Mouse (Mus musculus) stomach, embryonic 14.5 days (tissue): Measurements from ENCODE around the gene Pinlyp. TPM values are rescaled to one million over a fixed set of nuclear protein-coding genes. Genes with fewer than 3 reads are reported as not detected.
"Not testable (repeated sequence)": the region's sequence is repeated elsewhere in the genome, so short reads cannot be mapped to it uniquely, and the experiment has no call there.

Experiments
- ATAC-seq: fragments of 200-750 bp; cut with Nextera tagmentation; 2 replicates; pipeline ENCODE4 v1.8.0; 2017; ENCODE audit warnings: low read depth, moderate TSS enrichment; ENCODE audit not compliant: insufficient number of reproducible peaks, insufficient read depth, low FRiP score
- H3K27ac ChIP-seq: fragments of 300-500 bp; sonication (generic); 2 replicates; pipeline ENCODE4 v1.5.1; 2014; ENCODE audit warnings: mild to moderate bottlenecking, low read length, moderate library complexity, mixed read lengths
- H3K27me3 ChIP-seq: fragments of 300-500 bp; sonication (generic); 2 replicates; pipeline ENCODE4 v1.6.1; 2014; ENCODE audit warnings: low read length, control low read depth, mixed read lengths; ENCODE audit not compliant: control insufficient read depth, insufficient read depth
- H3K36me3 ChIP-seq: fragments of 300-500 bp; sonication (generic); 2 replicates; pipeline ENCODE4 v1.6.1; 2014; ENCODE audit warnings: mild to moderate bottlenecking, control low read depth, low read length, moderate library complexity, mixed read lengths; ENCODE audit not compliant: control insufficient read depth, insufficient read depth
- H3K4me1 ChIP-seq: fragments of 300-500 bp; sonication (generic); 2 replicates; pipeline ENCODE4 v1.6.1; 2014; ENCODE audit warnings: low read length, control low read depth, mixed read lengths; ENCODE audit not compliant: control insufficient read depth, insufficient read depth
- H3K4me2 ChIP-seq: fragments of 300-500 bp; sonication (generic); replicated peaks from 2 replicates; pipeline ENCODE4 v1.6.1; 2014; ENCODE audit warnings: low read depth, low read length, control low read depth
- H3K4me3 ChIP-seq: fragments of 300-500 bp; sonication (generic); 2 replicates; pipeline ENCODE4 v1.5.1; 2014; ENCODE audit warnings: low read depth, low read length, control low read depth
- H3K9ac ChIP-seq: fragments of 300-500 bp; sonication (generic); replicated peaks from 2 replicates; pipeline ENCODE4 v1.6.1; 2014; ENCODE audit warnings: low read depth, mild to moderate bottlenecking, control low read depth, low read length, moderate library complexity, mixed read lengths
- H3K9me3 ChIP-seq: fragments of 300-500 bp; sonication (generic); 2 replicates; pipeline ENCODE4 v1.6.1; 2016; ENCODE audit warnings: low read depth, low read length, control low read depth; ENCODE audit not compliant: control insufficient read depth
- WGBS: fragments of 180-500 bp; shearing (Covaris S2); extraction: QIAGEN DNeasy Blood & Tissue Kit; methylation state at CpG from one replicate; pipeline ENCODE4 v1.1.7; 2014; 5-methylcytosine and 5-hydroxymethylcytosine counted together
- polyA plus RNA-seq: library from polyadenylated mRNA; unstranded; fragments of >200 nt; fragmentation: Nextera tagmentation; extraction: Ambion mirVana; gene quantifications from 2 replicates; pipeline ENCODE4 v1.2.1, GENCODE M21; 2014

Gene Pinlyp
- polyA plus RNA-seq, 1 experiment from 2014 or later, result 1.3 TPM

GRCm38 (mm10) chr7:24525686-24526420 is 20.1 kb downstream of the Pinlyp start:
- Histone ChIP-seq H3K9ac (no peak overlapping the region), H3K27me3 (no peaks in the 10 kb centered on the region), H3K9me3 (no peaks in the 10 kb centered on the region), H3K27ac (no peak overlapping the region), H3K4me3 (no peak overlapping the region), H3K4me1 (peaks cover 5% of the 10 kb centered on the region; the same call in 1 of the 2 replicates), H3K4me2 (no peak overlapping the region), H3K36me3 (no peaks in the 10 kb centered on the region)
- ATAC-seq, result no peak
- 92% methylated on average over 12 of the region's 12 CpGs for WGBS

DNA sequence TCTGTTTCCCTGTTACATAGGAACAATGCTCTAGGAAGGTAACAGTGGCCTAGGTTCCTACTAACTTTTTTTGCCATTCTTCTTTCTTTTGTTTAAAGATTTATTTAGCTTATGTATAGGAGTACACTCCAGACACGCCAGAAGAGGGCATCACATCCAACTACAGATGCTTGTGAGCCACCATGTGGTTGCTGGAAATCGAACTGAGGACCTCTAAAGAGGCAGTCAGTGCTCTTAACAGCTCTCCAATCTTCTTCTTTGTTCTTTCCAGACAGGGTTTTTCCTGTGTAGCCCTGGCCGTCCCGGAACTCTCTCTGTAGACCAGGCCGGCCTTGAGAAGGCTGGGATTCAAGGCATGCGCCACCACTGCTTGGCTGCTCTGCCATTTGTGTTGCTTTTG is 20.9 kb downstream of the Pinlyp start:
- Histone ChIP-seq H3K9ac (no peak overlapping the region), H3K4me2 (no peak overlapping the region), H3K27me3 (no peaks in the 10 kb centered on the region), H3K9me3 (no peaks in the 10 kb centered on the region), H3K36me3 (no peaks in the 10 kb centered on the region), H3K4me3 (no peak overlapping the region), H3K4me1 (peaks cover 5% of the 10 kb centered on the region; the same call in 1 of the 2 replicates), H3K27ac (no peak overlapping the region)
- WGBS, result 86% methylated on average over 6 of the region's 6 CpGs
- no peak for ATAC-seq

DNA sequence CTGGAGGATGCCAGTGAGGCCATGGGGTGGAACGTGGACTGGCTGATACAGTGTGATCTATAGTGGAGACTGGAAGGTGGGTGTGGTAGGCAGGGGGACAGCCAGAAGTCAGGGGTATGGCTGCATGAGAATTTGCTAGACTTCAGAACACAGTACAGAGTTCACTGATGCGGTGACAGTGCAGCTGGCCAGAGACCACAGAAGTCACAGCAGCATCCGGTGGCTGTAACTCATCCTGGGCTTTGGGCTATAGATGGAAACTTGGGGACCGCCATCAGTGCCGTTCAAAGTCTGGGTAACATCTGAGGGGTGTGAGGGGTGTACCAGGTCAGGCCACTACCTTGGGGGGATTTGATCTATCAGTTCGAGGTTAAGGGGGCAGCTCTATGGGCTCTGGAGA is 22.2 kb downstream of the Pinlyp start:
- WGBS, result 84% methylated on average over 6 of the region's 6 CpGs
- Histone ChIP-seq H3K4me1 (no peaks in the 10 kb centered on the region), H3K36me3 (no peaks in the 10 kb centered on the region), H3K9ac (no peak overlapping the region), H3K4me2 (no peak overlapping the region), H3K27me3 (no peaks in the 10 kb centered on the region), H3K9me3 (no peaks in the 10 kb centered on the region), H3K4me3 (no peak overlapping the region), H3K27ac (no peak overlapping the region)
- ATAC-seq, result no peak

- no peaks in the 10 kb centered on the region for H3K36me3 ChIP-seq
- H3K27me3 ChIP-seq, result no peaks in the 10 kb centered on the region
- 58% methylated on average over 5 of the region's 5 CpGs for WGBS
- no peak overlapping the region for H3K4me2 ChIP-seq
- no peak for ATAC-seq
- no peaks in the 10 kb centered on the region for H3K4me1 ChIP-seq
- no peak overlapping the region for H3K4me3 ChIP-seq
- no peaks in the 10 kb centered on the region for H3K9me3 ChIP-seq
- H3K9ac ChIP-seq, result no peak overlapping the region
- H3K27ac ChIP-seq, result no peak overlapping the region
Measured at GRCm38 (mm10) chr7:24522805-24523204, 23.1 kb downstream of the Pinlyp start.

DNA sequence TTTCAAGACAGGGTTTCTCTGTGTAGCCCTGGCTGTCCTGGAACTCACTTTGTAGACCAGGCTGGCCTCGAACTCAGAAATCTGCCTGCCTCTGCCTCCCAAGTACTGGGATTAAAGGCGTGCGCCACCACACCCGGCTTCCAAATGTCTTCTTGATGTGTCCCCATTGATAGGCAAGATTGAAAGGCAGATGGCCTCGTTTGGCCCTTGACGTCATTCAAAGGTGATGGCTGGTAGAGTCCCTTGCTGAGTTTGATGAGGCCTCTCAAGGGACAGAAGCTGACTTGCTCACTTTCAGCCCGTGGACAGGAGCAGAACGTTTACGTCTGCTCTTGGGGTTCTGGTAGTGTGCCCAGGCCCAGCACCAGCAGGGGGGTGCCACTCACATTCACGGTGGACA is 25.9 kb downstream of the Pinlyp start:
- not testable (repeated sequence) for H3K4me3 ChIP-seq, H3K27me3 ChIP-seq, H3K4me1 ChIP-seq, H3K4me2 ChIP-seq, H3K27ac ChIP-seq, H3K36me3 ChIP-seq, ATAC-seq, H3K9ac ChIP-seq, H3K9me3 ChIP-seq
- whole genome bisulfite sequencing, result 90% methylated on average over 9 of the region's 10 CpGs

DNA sequence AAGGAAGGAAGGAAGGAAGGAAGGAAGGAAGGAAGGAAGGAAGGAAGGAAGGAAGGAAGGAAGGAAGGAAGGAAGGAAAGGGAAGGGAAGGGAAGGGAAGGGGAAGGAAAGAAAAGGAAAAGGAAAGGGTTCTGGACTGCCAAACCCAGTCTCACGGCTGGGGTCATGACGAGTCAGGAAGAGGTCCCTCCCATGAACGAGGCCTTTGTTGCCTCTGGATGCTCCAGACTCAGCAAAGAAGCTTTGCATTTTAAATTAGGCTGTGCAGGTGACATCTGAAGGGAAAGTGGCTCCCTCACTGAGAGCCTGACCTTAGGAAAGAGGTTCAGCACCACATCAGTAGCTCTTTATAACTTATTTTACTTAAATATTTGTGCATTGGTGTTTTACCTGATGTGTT is 26.8 kb downstream of the Pinlyp start:
- Histone ChIP-seq H3K4me1 (no peaks in the 10 kb centered on the region), H3K9ac (no peak overlapping the region), H3K27ac (no peak overlapping the region), H3K36me3 (no peaks in the 10 kb centered on the region), H3K27me3 (no peaks in the 10 kb centered on the region), H3K4me2 (no peak overlapping the region), H3K4me3 (no peak overlapping the region), H3K9me3 (no peaks in the 10 kb centered on the region)
- ATAC-seq, result no peak
- 57% methylated on average over 3 of the region's 3 CpGs for WGBS

- 60% methylated on average over 6 of the region's 6 CpGs for WGBS
Measured at GRCm38 (mm10) chr7:24517654-24518053, 28.3 kb downstream of the Pinlyp start.

DNA sequence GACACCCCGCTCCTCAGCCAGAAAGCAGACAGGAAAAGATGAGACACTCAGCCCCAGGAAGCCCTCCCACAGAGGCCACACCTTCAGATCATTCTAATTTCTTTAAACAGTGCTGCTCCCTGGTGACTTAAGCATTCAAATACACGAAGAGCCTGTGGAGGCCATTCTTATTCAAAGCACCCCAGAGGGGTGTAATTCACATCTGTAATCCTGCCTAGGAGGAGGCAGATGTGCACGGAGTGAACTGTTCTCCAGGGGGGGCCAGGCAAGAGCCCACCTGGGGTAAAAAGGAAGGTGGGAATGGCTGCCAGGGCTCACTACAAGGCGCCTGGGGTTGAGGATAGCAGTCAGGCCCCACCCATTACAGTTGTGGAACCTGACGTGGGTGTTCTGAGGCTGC is 28.8 kb downstream of the Pinlyp start:
- ATAC-seq, result no peak
- Histone ChIP-seq H3K27ac (no peak overlapping the region), H3K4me3 (no peak overlapping the region), H3K36me3 (no peaks in the 10 kb centered on the region), H3K4me2 (no peak overlapping the region), H3K27me3 (no peaks in the 10 kb centered on the region), H3K9me3 (no peaks in the 10 kb centered on the region), H3K4me1 (no peaks in the 10 kb centered on the region), H3K9ac (no peak overlapping the region)
- 56% methylated on average over 5 of the region's 5 CpGs for WGBS

More at GRCm38 (mm10) chr7:24517654-24518053, 28.3 kb downstream of the Pinlyp start:
- Histone ChIP-seq H3K27me3 (no peaks in the 10 kb centered on the region), H3K27ac (no peak overlapping the region), H3K9ac (no peak overlapping the region), H3K4me2 (no peak overlapping the region), H3K9me3 (no peaks in the 10 kb centered on the region), H3K4me1 (no peaks in the 10 kb centered on the region), H3K36me3 (no peaks in the 10 kb centered on the region), H3K4me3 (no peak overlapping the region)
- ATAC-seq, result no peak

- not testable (repeated sequence) for H3K9ac ChIP-seq, ATAC-seq, H3K9me3 ChIP-seq, H3K4me2 ChIP-seq, H3K4me1 ChIP-seq, H3K27ac ChIP-seq, H3K36me3 ChIP-seq, H3K27me3 ChIP-seq, H3K4me3 ChIP-seq
- 73% methylated on average over 8 of the region's 8 CpGs for WGBS
Measured at GRCm38 (mm10) chr7:24516319-24516718, 29.6 kb downstream of the Pinlyp start.
